Mouse (Mus musculus) limb, embryonic 13.5 days (tissue): ENCODE measurements around the gene Ddah2. TPM values are rescaled to one million over a fixed set of nuclear protein-coding genes. Genes with fewer than 3 reads are reported as not detected.

ENCODE experiments used
- ATAC-seq: fragments of 200-750 bp; cut with Nextera tagmentation; 2 replicates; pipeline ENCODE4 v1.8.0; 2017; ENCODE audit warnings: low read depth, moderate number of reproducible peaks, moderate TSS enrichment; ENCODE audit not compliant: low FRiP score
- H3K27ac ChIP-seq: fragments of 300-500 bp; sonication (generic); 2 replicates; pipeline ENCODE4 v1.5.1; 2015; ENCODE audit warnings: inconsistent platforms, mild to moderate bottlenecking, moderate library complexity
- H3K27me3 ChIP-seq: fragments of 300-500 bp; sonication (generic); 2 replicates; pipeline ENCODE4 v1.6.1; 2015; ENCODE audit warnings: mild to moderate bottlenecking, inconsistent platforms
- H3K36me3 ChIP-seq: fragments of 300-500 bp; sonication (generic); 2 replicates; pipeline ENCODE4 v1.6.1; 2015; ENCODE audit warnings: inconsistent platforms, mild to moderate bottlenecking, moderate library complexity
- H3K4me1 ChIP-seq: fragments of 300-500 bp; sonication (generic); 2 replicates; pipeline ENCODE4 v1.6.1; 2015; ENCODE audit warnings: inconsistent platforms
- H3K4me2 ChIP-seq: fragments of 300-500 bp; sonication (generic); replicated peaks from 2 replicates; pipeline ENCODE4 v1.6.1; 2015; ENCODE audit warnings: inconsistent platforms, mild to moderate bottlenecking, moderate library complexity
- H3K4me3 ChIP-seq: fragments of 300-500 bp; sonication (generic); 2 replicates; pipeline ENCODE4 v1.5.1; 2015; ENCODE audit warnings: moderate library complexity, mild to moderate bottlenecking, inconsistent platforms
- H3K9ac ChIP-seq: fragments of 300-500 bp; sonication (generic); 2 replicates; pipeline ENCODE4 v1.6.1; 2015; ENCODE audit warnings: mild to moderate bottlenecking, inconsistent platforms
- H3K9me3 ChIP-seq: fragments of 300-500 bp; sonication (generic); 2 replicates; pipeline ENCODE4 v1.6.1; 2016; ENCODE audit warnings: inconsistent platforms
- WGBS: fragments of 180-500 bp; shearing (Covaris S2); methylation state at CpG from one replicate; pipeline ENCODE4 v1.1.7; 2015; 5-methylcytosine and 5-hydroxymethylcytosine counted together
- polyA plus RNA-seq: library from polyadenylated mRNA; unstranded; fragments of >200 nt; fragmentation: Nextera tagmentation; extraction: Ambion mirVana; gene quantifications from 2 replicates; pipeline ENCODE4 v1.2.1, GENCODE M21; 2015

The Ddah2 gene
- polyA plus RNA-seq, 1 experiment from 2014 or later: 423 TPM

DNA sequence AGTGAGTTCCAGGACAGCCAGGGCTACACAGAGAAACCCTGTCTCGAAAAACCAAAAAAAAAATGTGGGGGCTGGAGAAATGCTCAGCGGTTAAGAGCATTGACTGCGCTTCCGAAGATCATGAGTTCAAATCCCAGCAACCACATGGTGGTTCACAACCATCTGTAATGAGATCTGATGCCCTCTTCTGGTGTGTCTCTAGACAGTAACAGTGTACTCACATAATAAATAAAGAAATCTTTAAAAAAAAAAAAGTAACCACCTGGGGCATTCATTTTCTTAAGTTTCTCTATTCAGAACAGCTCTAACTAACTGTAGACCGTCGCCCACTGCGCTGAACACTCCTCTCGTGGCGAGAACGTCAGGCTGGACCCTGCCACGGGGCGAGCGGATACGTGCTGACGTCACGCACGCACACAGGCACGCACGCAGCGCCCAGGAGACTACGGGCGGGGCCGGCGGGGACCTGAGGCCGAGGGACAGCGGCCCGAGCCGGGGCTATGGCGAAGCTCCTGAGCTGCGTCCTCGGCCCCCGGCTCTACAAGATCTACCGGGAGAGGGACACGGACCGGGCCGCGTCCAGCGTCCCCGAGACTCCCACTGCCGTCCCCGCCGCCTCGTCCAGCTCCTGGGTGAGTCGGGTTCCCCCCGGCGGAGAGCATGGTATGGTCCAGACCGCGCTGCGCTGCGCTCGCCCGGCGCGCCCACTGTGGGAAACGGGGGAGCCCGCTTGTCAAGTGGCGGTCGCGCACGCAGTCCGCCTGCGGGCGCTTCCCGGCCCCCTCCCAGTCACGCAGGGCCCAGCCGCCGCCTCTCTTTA is 30.2 kb downstream of the Ddah2 start, which contains the start of gene Abhd16a:
Gene Abhd16a, plus strand, starts transcription at position 439 of the 820 bp plus-strand sequence.
- Histone ChIP-seq H3K27ac (peak within 1 kb of the TSS; percentile 94), H3K9me3 (no peaks in the 10 kb centered on the region), H3K4me2 (peak within 1 kb of the TSS; percentile 65), H3K4me1 (peaks cover 9% of the 10 kb centered on the region), H3K9ac (peak within 1 kb of the TSS; percentile 86), H3K36me3 (peaks cover 31% of the 10 kb centered on the region), H3K4me3 (peak within 1 kb of the TSS; percentile 64), H3K27me3 (no peaks in the 10 kb centered on the region)
- WGBS: 3% methylated on average over 67 of the region's 67 CpGs
- peak; percentile 98 for ATAC-seq

GRCm38 (mm10) chr17:35090166-35090932 is 31.5 kb downstream of the Ddah2 start:
- Histone ChIP-seq H3K4me2 (peak overlapping the region; percentile 65), H3K27ac (0 out of 2 replicates have a peak overlapping the region, but pooled peaks have one; percentile 94), H3K9ac (peak overlapping the region; percentile 86), H3K27me3 (no peaks in the 10 kb centered on the region), H3K4me3 (peak overlapping the region; percentile 64), H3K36me3 (peaks cover 43% of the 10 kb centered on the region), H3K4me1 (peaks cover 9% of the 10 kb centered on the region), H3K9me3 (no peaks in the 10 kb centered on the region)
- WGBS: 69% methylated on average over 8 of the region's 8 CpGs
- ATAC-seq: no peak

DNA sequence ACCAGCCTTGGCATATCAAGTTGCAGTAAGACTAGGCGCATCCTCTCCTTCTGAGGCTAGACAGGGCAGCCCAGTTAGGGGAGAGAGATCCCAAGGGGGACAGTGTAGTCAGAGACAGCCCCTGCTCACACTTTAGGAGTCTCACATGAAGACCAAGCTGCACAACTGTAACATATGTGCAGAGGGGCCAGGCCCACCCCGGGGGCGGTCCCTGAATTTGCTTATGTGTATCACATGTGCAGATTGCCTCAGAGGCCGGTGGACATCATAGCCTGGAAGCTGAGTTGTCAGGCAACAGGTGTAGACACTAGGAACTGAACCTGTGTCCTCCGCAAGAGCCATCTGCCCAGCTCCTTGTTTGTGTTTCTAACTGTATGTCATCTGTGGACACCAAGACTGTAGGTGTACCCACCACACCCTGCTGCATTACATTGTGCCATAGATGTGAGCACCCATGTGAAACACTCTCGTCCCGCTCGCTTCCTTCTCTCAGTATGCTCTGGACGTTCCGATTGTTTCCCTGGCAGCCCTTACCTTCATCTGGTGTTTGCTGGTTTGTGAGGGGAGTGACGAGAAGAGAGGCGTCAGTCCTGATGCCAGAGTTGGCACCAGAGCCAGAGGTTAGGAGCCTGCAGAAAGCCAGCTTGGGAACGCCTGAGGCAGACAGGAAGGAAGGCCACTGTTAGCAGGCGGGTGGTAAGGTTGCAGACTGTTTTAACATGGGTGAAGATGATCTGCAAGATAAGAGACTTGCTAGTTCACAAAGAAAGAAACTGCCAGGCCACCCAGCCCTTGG is 33.8 kb downstream of the Ddah2 start:
- no peak for ATAC-seq
- Histone ChIP-seq H3K36me3 (peaks cover 65% of the 10 kb centered on the region), H3K27me3 (no peaks in the 10 kb centered on the region), H3K27ac (no peak overlapping the region), H3K4me1 (peaks cover 9% of the 10 kb centered on the region), H3K9me3 (no peaks in the 10 kb centered on the region), H3K9ac (no peak overlapping the region), H3K4me2 (no peak overlapping the region), H3K4me3 (no peak overlapping the region)
- 89% methylated on average over 14 of the region's 14 CpGs for WGBS

DNA sequence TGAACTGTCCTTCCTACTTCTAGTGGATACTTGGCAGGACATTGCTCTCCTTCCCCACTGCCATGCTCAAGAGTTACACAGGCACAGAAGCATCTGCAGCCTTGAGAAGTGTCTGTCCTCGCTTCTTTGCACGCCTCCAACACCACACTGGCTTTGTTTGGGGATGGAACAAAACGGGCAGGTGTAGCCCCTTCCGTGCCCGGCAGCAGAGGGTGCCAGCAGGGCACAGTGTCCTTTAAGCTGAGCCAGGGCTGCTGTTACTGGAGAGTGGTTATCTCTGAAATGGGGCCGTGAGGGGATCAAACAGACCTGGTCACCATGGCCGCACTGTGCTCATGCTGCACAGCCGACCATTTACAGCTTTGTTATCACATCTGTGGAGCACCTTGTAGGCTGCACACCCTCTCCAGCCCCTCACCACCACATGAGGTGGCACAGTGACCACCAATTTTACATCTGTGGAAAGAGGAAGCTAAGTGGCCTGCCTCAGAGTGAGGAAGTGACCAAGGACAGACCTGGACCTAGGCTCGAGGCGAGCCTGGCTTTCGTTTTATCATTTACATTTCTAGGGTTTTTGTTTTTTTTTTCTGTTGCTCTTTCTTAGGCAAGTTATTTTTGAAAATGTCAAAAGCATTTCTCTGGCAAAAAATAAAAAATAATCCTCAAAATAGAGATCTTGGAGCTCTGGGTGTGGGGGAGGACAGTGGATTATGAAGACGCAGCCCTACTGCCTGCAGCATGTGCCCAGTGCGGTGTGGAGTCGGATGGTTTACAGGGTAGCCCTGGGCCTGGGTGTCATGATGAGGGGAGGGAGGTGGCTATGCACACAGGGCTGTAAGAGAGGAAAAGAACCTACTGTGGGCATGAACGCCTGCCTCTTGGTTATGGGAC is 35.9 kb downstream of the Ddah2 start:
- Histone ChIP-seq H3K9ac (0 out of 2 replicates have a peak overlapping the region, but pooled peaks have one; percentile 31), H3K9me3 (no peaks in the 10 kb centered on the region), H3K4me3 (no peak overlapping the region), H3K4me2 (no peak overlapping the region), H3K27ac (no peak overlapping the region), H3K27me3 (no peaks in the 10 kb centered on the region), H3K36me3 (peaks cover 87% of the 10 kb centered on the region), H3K4me1 (peaks cover 9% of the 10 kb centered on the region)
- WGBS: 87% methylated on average over 15 of the region's 15 CpGs
- ATAC-seq: no peak

DNA sequence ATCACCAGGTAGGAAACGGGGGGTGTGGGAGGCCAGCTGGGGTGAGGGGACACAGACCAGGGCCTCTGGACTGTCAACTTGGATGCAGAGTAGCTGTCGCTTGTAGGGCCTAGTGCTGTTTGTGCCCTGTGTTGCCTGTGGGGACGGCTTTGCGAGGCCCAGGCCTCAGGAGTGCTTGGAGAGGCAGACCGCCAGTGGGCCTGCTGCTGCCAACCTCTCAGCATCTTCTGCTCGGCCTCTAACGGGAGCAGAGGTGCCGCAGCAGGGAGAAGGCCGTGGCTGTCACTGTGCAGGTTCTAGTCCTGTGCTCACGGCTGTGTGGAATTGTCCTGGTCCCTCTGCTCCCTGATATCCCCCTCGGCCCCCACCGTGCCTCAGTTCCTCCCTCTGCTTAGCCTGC is 37.8 kb downstream of the Ddah2 start:
- Histone ChIP-seq H3K4me2 (no peak overlapping the region), H3K27ac (no peak overlapping the region), H3K27me3 (no peaks in the 10 kb centered on the region), H3K36me3 (peaks cover 97% of the 10 kb centered on the region), H3K9me3 (no peaks in the 10 kb centered on the region), H3K4me3 (no peak overlapping the region), H3K4me1 (no peaks in the 10 kb centered on the region), H3K9ac (peak overlapping the region; percentile 31; the same call in 1 of the 2 replicates)
- no peak for ATAC-seq
- WGBS: 88% methylated on average over 12 of the region's 12 CpGs

- H3K27ac ChIP-seq: no peak overlapping the region
- peaks cover 99% of the 10 kb centered on the region for H3K36me3 ChIP-seq
- H3K9ac ChIP-seq: no peak overlapping the region
Measured at GRCm38 (mm10) chr17:35097164-35097655, 38.4 kb downstream of the Ddah2 start.

DNA sequence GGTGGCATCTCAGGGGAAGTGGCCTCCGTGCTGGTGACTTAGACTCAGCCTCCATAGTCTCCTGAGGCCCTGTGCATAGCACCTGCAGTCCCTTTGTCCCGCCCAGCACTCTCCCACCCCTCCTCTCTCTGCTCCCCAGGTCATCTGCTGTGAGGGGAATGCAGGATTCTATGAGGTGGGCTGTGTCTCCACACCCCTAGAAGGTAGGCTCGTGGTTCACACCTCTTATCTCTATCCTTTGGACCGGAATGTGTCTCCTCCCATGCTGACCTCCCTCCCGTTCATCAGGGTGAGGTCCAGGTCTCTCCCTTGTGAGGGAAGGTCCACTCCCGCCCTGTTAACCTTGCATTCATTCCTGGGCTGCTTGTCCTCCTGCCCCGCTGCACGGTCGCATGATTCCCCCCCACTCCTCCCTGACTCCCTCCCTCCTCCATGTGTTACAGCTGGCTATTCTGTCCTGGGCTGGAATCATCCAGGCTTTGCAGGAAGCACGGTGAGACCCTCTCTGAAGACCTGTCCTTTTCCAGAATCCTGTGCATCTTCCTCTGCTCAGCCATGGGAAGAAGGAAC is 41.4 kb downstream of the Ddah2 start:
- H3K9ac ChIP-seq: no peak overlapping the region
- H3K4me1 ChIP-seq: no peaks in the 10 kb centered on the region
- no peak overlapping the region for H3K4me3 ChIP-seq
- no peaks in the 10 kb centered on the region for H3K27me3 ChIP-seq
- no peak for ATAC-seq
- H3K9me3 ChIP-seq: no peaks in the 10 kb centered on the region
- 82% methylated on average over 10 of the region's 10 CpGs for WGBS
- no peak overlapping the region for H3K27ac ChIP-seq
- H3K4me2 ChIP-seq: no peak overlapping the region
- peaks cover 91% of the 10 kb centered on the region for H3K36me3 ChIP-seq

More at GRCm38 (mm10) chr17:35097164-35097655, 38.4 kb downstream of the Ddah2 start:
- no peak overlapping the region for H3K4me2 ChIP-seq
- H3K9me3 ChIP-seq: no peaks in the 10 kb centered on the region
- H3K4me1 ChIP-seq: no peaks in the 10 kb centered on the region
- ATAC-seq: no peak
- no peak overlapping the region for H3K4me3 ChIP-seq
- no peaks in the 10 kb centered on the region for H3K27me3 ChIP-seq
- WGBS: 89% methylated on average over 12 of the region's 12 CpGs

DNA sequence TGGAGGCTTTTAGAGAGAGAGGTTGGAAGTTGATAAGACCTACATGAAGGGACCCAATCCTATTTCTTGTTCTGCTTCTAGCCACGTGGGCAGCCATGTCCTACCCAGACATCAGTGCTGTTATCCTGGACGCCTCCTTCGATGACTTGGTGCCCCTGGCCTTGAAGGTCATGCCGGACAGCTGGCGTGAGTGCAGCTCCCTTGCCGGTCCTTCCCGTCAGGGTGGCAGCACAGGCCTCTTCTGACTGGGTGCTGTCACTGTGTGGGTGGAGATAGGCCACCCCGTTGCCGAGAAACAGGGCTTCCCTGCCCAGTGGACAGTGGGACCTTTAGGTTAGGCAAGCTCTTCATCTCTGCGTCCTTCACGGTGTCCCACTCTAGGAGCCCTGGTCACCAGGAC is 42.3 kb downstream of the Ddah2 start:
- H3K4me3 ChIP-seq: no peak overlapping the region
- 90% methylated on average over 11 of the region's 11 CpGs for WGBS
- peaks cover 82% of the 10 kb centered on the region for H3K36me3 ChIP-seq
- H3K4me1 ChIP-seq: no peaks in the 10 kb centered on the region; the same call in 1 of the 2 replicates
- no peaks in the 10 kb centered on the region for H3K27me3 ChIP-seq
- ATAC-seq: no peak
- no peak overlapping the region for H3K4me2 ChIP-seq
- no peak overlapping the region; the same call in 1 of the 2 replicates for H3K9ac ChIP-seq
- no peak overlapping the region for H3K27ac ChIP-seq
- no peaks in the 10 kb centered on the region for H3K9me3 ChIP-seq

DNA sequence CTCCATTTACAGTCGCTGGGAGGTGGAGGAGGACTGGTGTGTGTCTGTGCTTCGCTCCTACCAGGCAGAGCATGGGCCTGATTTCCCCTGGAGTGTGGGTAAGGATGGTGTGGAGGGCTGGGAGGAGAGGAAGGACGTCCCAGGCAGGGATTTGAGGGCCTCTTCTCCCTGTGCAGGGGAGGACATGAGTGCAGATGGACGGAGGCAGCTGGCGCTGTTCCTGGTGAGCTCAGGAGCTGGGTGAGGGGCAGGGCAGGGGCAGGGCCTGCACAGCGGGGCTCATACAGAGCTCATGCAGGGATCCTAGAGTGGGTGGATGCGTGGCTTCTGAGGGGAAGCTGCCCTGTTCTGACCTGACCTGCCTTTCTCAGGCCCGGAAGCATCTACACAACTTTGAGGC is 43.5 kb downstream of the Ddah2 start:
- H3K36me3 ChIP-seq: peaks cover 71% of the 10 kb centered on the region
- WGBS: 70% methylated on average over 8 of the region's 8 CpGs

GRCm38 (mm10) chr17:35103221-35103690 is 44.4 kb downstream of the Ddah2 start:
- Histone ChIP-seq H3K4me1 (no peaks in the 10 kb centered on the region; the same call in 1 of the 2 replicates), H3K27ac (no peak overlapping the region), H3K4me2 (no peak overlapping the region), H3K36me3 (peaks cover 61% of the 10 kb centered on the region), H3K9ac (no peak overlapping the region), H3K4me3 (no peak overlapping the region), H3K27me3 (no peaks in the 10 kb centered on the region), H3K9me3 (no peaks in the 10 kb centered on the region)
- WGBS: 74% methylated on average over 6 of the region's 6 CpGs
- no peak for ATAC-seq

More for the DNA sequence above, 43.5 kb downstream of the Ddah2 start:
- Histone ChIP-seq H3K27ac (no peak overlapping the region), H3K4me1 (no peaks in the 10 kb centered on the region; the same call in 1 of the 2 replicates), H3K27me3 (no peaks in the 10 kb centered on the region), H3K9me3 (no peaks in the 10 kb centered on the region), H3K4me3 (no peak overlapping the region), H3K9ac (no peak overlapping the region), H3K4me2 (no peak overlapping the region)
- peak; percentile 55; the same call in 1 of the 2 replicates for ATAC-seq
